Mouse (Mus musculus) cerebellum, adult 9-10 months (tissue): Measurements from ENCODE around the gene Mas1.

Source experiments
- DNase-seq: peaks from one replicate; pipeline ENCODE4 v3.0.0; 2022

Gene Mas1

GRCm38 (mm10) chr17:12815885-12816284, 52.1 kb downstream of the Mas1 start:
- DNase-seq = no peak

- DNase-seq = no peak
Measured at GRCm38 (mm10) chr17:12814502-12814901, 53.4 kb downstream of the Mas1 start.

DNA sequence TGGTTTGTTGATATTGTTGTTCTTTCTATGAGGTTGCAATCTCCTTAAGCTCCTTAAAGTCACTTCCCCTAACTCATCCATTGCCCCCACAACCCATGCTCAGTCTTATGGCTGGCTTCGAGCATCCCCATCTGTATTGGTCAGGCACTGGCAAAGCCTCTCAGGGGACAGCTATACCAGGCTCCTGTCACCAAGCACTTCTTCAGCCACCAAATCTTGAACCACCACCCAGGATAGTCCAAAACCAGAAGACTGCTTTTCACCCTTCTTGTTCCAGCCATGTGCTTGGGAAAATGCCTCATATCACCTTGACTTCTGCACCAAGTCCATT, 57.0 kb downstream of the Mas1 start:
- no peak for DNase-seq

- peak; percentile 89 for DNase-seq
Measured at GRCm38 (mm10) chr17:12810103-12810972, 57.6 kb downstream of the Mas1 start.

GRCm38 (mm10) chr17:12808851-12809250, 59.1 kb downstream of the Mas1 start:
- DNase-seq = no peak

GRCm38 (mm10) chr17:12804584-12805445, 63.1 kb downstream of the Mas1 start:
- no peak for DNase-seq

GRCm38 (mm10) chr17:12801861-12802540, 65.9 kb downstream of the Mas1 start:
- no peak for DNase-seq

DNA sequence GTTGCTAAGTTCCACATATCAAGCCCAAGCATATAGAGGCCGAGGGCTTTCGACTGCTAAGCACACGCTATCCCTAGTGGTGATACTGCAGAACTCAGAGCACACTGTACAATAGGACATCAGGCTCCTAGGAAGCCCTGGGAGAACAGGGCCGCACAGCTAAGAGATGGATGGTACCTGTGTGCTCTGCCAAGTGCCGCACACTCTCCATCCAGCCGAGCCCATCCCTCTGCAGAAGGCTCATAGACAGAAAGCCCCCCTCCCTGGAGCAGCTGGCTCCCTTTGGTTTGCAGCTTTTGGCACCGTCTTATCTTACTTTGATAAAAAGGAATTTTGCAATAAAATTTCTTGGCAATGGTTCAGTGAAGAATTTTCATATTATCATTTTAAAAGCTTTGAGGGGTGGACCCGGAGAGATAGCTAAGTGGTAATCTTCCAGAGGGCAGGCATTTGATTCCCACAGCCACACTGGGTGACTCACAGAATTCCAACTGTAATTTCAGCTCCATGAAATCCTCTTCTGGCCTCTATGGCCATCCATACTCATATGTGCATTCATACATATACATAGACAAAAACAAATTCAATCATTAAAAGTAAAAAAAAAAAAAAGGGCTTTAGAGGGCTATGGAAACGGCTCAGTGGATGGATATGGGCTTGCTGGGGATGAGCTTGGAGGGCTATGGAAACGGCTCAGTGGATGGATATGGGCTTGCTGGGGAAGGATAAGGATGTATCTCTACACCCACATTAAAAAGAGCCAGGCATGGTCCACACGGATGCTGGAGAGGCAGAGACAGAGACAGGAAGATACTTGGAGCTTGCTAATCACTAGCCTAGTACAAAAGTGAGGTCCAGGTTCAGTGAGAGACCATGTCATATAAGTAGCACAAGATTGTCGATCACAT, 68.3 kb downstream of the Mas1 start:
- DNase-seq = no peak

- DNase-seq = no peak
Measured at GRCm38 (mm10) chr17:12798571-12798970, 69.4 kb downstream of the Mas1 start.

DNA sequence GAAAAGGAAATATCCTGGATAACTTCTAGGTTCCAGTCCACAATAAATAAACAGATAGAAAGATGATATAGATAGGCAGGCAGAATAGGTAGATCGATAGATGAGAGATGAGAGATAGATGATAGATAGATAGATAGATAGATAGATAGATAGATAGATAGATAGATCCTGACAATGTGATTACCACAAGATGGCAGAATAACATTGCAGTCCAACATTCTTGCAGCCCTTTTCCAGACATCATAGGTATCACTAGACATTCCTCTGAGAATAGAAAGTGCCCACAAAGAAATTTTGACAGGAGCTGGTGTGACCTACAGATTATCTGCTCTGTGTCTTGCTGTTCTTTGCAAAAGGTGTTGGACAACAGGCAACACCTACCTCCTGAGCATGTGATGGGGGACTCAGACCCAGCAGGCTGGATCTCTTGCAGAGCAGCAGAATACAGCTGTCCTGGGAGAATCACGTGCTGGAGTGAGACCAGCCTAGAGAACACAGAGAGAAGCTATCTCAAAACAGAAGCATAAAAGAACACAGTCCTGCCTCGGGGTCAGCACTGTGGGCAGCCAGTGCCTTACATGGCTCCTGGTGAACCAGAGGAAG, 70.4 kb downstream of the Mas1 start:
- DNase-seq = no peak

GRCm38 (mm10) chr17:12796633-12797032, 71.3 kb downstream of the Mas1 start:
- no peak for DNase-seq

DNA sequence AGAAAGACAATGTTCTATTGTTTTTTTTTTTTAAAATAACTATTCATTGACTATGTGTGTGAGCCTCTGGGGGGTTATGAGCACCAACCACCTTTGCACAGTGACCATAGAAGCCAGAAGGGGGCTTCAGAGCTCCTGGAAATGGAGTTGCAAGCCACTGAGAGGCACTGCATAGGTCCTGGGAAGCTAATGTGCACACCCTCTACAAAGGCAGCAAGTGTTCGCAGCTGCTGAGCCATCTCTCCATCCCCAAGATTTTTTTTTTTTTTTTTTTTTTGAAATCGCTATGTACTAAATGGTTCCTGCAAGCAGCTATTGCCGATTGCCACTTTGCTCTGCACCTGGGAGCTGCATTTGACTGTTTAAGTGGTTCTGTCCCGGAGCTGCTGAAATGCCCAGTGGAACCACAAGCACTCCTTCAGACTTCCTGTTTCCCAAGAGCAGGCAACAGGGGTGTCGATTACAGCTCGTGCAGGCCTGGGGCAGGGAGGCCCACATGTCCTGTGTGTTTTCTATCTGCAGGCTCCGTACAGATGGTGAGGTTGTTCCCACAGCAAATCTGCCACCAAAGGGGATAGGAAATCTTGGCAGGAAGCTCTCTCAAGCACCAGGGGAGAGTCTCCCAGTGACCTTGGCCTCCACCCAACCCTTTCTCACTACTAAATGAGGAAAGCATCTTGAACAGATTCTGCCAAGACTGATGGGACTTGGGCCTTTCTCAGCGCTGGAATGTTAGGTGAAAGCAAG, 74.1 kb downstream of the Mas1 start:
- DNase-seq = peak; percentile 66

DNA sequence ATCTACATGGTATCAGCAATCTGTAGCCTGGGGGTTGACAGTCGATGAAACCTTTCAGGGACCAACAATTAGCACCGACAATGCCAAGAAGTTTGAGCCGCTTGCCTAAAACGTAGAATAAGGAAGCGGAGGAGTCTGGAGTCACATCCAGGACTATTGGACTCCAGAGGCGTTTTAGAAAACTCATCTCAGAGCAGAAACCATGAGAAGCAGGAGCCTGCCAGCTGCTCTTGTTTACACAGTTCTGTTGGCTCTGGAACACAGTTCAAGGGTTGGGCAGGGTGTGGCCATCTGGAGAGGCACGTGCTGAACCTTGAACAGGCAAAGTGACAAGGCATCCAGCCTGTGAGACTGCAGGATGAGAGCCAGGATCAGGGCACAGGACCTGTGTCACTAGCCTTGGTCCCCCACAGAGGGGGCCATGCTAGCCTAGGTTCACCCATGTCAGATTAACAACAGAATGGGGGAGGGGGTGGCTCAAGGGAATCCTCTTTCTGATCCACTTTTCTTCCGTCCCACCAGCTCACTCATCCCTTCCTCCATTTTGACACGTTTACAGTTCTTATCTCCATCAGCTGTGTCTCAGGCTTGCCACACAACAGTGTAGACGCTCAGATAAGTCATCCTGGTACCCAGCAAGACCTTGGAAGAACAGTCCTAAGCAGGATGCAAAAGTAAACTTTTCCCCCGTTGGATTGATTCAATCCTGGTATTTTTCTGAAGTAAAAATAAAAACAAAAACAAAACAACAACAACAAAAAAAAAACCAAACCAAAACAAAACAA, 75.3 kb downstream of the Mas1 start:
- DNase-seq = no peak

GRCm38 (mm10) chr17:12791420-12791819, 76.5 kb downstream of the Mas1 start:
- DNase-seq = no peak

DNA sequence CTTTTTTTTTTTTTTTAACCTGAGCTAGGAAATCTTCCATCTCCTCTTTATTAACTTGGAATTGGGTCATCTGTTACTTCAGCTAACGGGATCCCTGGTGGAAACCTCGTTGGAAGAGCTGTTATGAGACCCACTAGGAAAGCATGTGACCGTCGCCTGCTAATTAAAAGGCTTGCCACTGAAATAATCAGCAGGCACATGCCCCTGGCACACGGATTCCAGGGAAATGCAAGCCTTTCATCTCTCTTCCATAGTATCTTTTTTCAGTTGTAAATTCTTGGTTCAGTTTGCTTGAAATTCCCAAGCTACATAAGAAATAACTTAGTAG, 76.9 kb downstream of the Mas1 start:
- DNase-seq = no peak
